ENCODE assay signal across 8 mouse cellular contexts in genomic region chr17:49563416-49563780, GRCm38 (mm10). TPM values are rescaled to one million over a fixed set of nuclear protein-coding genes. Genes with fewer than 3 reads are reported as not detected.
DNase-seq lines count a peak whose midpoint lies in the region; ATAC-seq and TF ChIP-seq lines count a peak whose summit lies in the region.

No protein-coding gene starts in this region.

- peak overlapping the region; percentile 57 for H3K9ac ChIP-seq in lung, embryonic 15.5 days
- H3K9ac ChIP-seq in liver, embryonic 14.5 days (replicated peaks), result no peak overlapping the region

- DNase-seq in adrenal gland, postnatal 10 days, result peak; percentile 30
- DNase-seq in adrenal gland, postnatal 14 days, result no peak
- DNase-seq in lung, adult 18-20 months, result no peak
- no peak for DNase-seq in liver, embryonic 14.5 days (ENCODE audit: low read depth in 3 of 3, low spot score in 3 of 3)
- peak; percentile 51 for DNase-seq in testis, postnatal 10 days (ENCODE audit: low spot score)
- no peak for DNase-seq in urinary bladder, postnatal 14 days (ENCODE audit: low spot score)
- no peak for DNase-seq in layer of hippocampus, adult 8-10 months (ENCODE audit: low spot score in 2 of 2)

- peak overlapping the region; percentile 81 for H3K27ac ChIP-seq in lung, embryonic 15.5 days
- no peak overlapping the region for H3K27ac ChIP-seq in liver, embryonic 14.5 days

- ATAC-seq in lung, embryonic 15.5 days (ENCODE audit: borderline replicate concordance, extremely low read depth, low FRiP score, low TSS enrichment), result 0 out of 2 replicates have a peak, but pooled peaks have one; percentile 2
- ATAC-seq in liver, embryonic 14.5 days (ENCODE audit: insufficient read depth), result no peak

- H3K4me2 ChIP-seq in lung, embryonic 15.5 days, result peak overlapping the region; percentile 67
- no peak overlapping the region; the same call in 1 of the 2 replicates for H3K4me2 ChIP-seq in liver, embryonic 14.5 days (ENCODE audit: low read depth)

- H3K4me3 ChIP-seq in lung, embryonic 15.5 days, result peak overlapping the region; percentile 52
- peak overlapping the region; percentile 12 to 41; a peak in 2 of 4 replicates for H3K4me3 ChIP-seq in liver, embryonic 14.5 days (ENCODE audit: insufficient read depth in 1 of 2, low read depth in 2 of 2, low read length in 2 of 2)

- TF ChIP-seq EP300 in liver, embryonic 14.5 days (IDR thresholded peaks at IDR 0.05; ENCODE audit: low read depth), result no peak

- H3K36me3 ChIP-seq in lung, embryonic 15.5 days, result no peaks in the 10 kb centered on the region
- H3K36me3 ChIP-seq in liver, embryonic 14.5 days (replicated peaks; ENCODE audit: control insufficient read depth, insufficient read depth, low read depth), result no peaks in the 10 kb centered on the region

- no peaks in the 10 kb centered on the region for H3K27me3 ChIP-seq in lung, embryonic 15.5 days
- peaks cover 11% of the 10 kb centered on the region for H3K27me3 ChIP-seq in liver, embryonic 14.5 days (ENCODE audit: control insufficient read depth, insufficient read depth, low read length)

- peaks cover 37% of the 10 kb centered on the region for H3K4me1 ChIP-seq in lung, embryonic 15.5 days
- no peaks in the 10 kb centered on the region for H3K4me1 ChIP-seq in liver, embryonic 14.5 days (replicated peaks; ENCODE audit: control insufficient read depth in 2 of 2, insufficient read depth in 2 of 2, low read length in 1 of 2)

- TF ChIP-seq CTCF in liver, embryonic 14.5 days (IDR thresholded peaks at IDR 0.05; ENCODE audit: low read depth), result no peak

- WGBS in lung, embryonic 15.5 days, result 10% methylated on average over 4 of the region's 4 CpGs
- 25% methylated on average over 4 of the region's 4 CpGs for WGBS in liver, embryonic 14.5 days (ENCODE audit: insufficient replicate concordance)

- no peaks in the 10 kb centered on the region for H3K9me3 ChIP-seq in lung, embryonic 15.5 days
- H3K9me3 ChIP-seq in liver, embryonic 14.5 days (ENCODE audit: control insufficient read depth, low read length), result no peaks in the 10 kb centered on the region

RNA-seq across cellular contexts. Expression of gene Daam2, which starts 0.7 kb away (rescaled TPM):
- total RNA-seq in adrenal gland, postnatal 10 days (2021), result 10 to 100 TPM; 23.1 to 24.5 TPM
- total RNA-seq in adrenal gland, postnatal 14 days (2021), result 25.4 and 27.4 TPM in 2 replicates
- polyA plus RNA-seq in lung, embryonic 15.5 days (2015; fragmentation: Nextera tagmentation; extraction: Ambion mirVana), result 14.0 and 15.8 TPM in 2 replicates
- 0.31 and 0.39 TPM in 2 replicates for polyA plus RNA-seq in liver, embryonic 14.5 days (2012; rRNA removed)
- 0.14 and 0.19 TPM in 2 replicates for polyA plus RNA-seq in liver, embryonic 14.5 days (2014; fragmentation: Nextera tagmentation; extraction: Ambion mirVana)
- total RNA-seq in layer of hippocampus, adult 8-10 months (2022), result 10 to 100 TPM; 66.2 to 85.4 (median 78.1) TPM

RNA-seq across cellular contexts. Expression of gene Kif6, which starts 51.5 kb away (rescaled TPM):
- total RNA-seq in adrenal gland, postnatal 10 days (2021), result under 1 TPM; 0.18 to 0.48 TPM
- 0.26 and 1.1 TPM in 2 replicates for total RNA-seq in adrenal gland, postnatal 14 days (2021)
- 3.6 and 4.7 TPM in 2 replicates for polyA plus RNA-seq in lung, embryonic 15.5 days (2015; fragmentation: Nextera tagmentation; extraction: Ambion mirVana)
- 0.06 and 0.11 TPM in 2 replicates for polyA plus RNA-seq in liver, embryonic 14.5 days (2012; rRNA removed)
- polyA plus RNA-seq in liver, embryonic 14.5 days (2014; fragmentation: Nextera tagmentation; extraction: Ambion mirVana), result 0.09 TPM in 1 of 2 replicates, not detected in the other
- 1 to 10 TPM; 4.5 to 8.3 (median 5.8) TPM for total RNA-seq in layer of hippocampus, adult 8-10 months (2022)

Comparison
In these comparisons a context has a peak if more than half of its experiments do, and no peak if none do; other contexts are left out.
1. DNase-seq: peak in adrenal gland, postnatal 10 days (single experiment) and testis, postnatal 10 days (single experiment); none in adrenal gland, postnatal 14 days (single experiment), lung, adult 18-20 months (0 of 2), liver, embryonic 14.5 days (0 of 3), urinary bladder, postnatal 14 days (single experiment) and layer of hippocampus, adult 8-10 months (0 of 2).